Mouse (Mus musculus): ENCODE measurements around the gene Sdc3.

Sdc3 gene

DNA sequence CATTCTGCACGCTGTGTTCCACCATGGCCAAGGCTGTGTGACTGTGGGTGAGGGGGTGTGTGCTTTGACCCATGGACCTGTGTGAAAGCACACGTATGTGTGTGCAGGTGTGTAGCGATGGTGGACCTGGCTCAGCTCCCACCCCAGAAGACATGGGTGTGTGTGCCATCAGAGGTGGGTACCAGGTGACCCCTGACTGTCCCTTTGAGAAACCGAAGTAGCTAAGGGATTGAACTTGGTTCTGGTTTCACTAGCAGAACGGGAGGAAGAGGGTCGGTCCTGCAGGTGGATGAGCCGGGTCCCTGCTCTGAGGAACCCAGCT lies 804 bp downstream of the Sdc3 start:
- no peak for DNase-seq (ENCODE audit: extremely low read depth, low read depth)

GRCm38 (mm10) chr4:130794771-130795170 lies 2.4 kb downstream of the Sdc3 start:
- no peak for DNase-seq (ENCODE audit: extremely low read depth, low read depth)

- DNase-seq (ENCODE audit: extremely low read depth, low read depth), result no peak
Measured at GRCm38 (mm10) chr4:130795970-130796369, 3.6 kb downstream of the Sdc3 start.

GRCm38 (mm10) chr4:130797201-130798051 lies 5.1 kb downstream of the Sdc3 start:
- DNase-seq (ENCODE audit: extremely low read depth, low read depth), result no peak

GRCm38 (mm10) chr4:130798416-130798815 lies 6.1 kb downstream of the Sdc3 start:
- no peak for DNase-seq (ENCODE audit: extremely low read depth, low read depth)

- no peak for DNase-seq (ENCODE audit: extremely low read depth, low read depth)
Measured at GRCm38 (mm10) chr4:130799118-130799517, 6.8 kb downstream of the Sdc3 start.

DNA sequence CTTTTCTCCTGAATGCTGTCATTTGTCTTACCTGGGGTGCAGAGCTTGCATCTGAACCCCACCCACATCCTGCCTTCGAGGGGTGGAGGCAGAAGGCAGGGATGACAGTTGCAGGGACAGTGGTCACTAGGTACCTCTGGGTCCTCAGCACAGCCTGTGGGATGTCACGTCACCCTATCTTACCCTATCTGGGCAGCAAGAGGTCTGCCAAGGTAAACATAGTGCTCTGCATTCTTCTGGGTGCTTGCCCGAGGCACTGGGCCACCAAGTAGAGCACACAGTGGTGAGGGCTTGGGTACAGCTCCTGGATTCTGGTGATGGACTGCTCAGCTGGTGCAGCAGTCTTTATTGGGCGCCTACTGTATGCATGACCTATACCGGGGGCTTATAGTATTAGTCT lies 7.2 kb downstream of the Sdc3 start:
- no peak for DNase-seq (ENCODE audit: extremely low read depth, low read depth)

- no peak for DNase-seq (ENCODE audit: extremely low read depth, low read depth)
Measured at GRCm38 (mm10) chr4:130800147-130800546, 7.8 kb downstream of the Sdc3 start.

DNA sequence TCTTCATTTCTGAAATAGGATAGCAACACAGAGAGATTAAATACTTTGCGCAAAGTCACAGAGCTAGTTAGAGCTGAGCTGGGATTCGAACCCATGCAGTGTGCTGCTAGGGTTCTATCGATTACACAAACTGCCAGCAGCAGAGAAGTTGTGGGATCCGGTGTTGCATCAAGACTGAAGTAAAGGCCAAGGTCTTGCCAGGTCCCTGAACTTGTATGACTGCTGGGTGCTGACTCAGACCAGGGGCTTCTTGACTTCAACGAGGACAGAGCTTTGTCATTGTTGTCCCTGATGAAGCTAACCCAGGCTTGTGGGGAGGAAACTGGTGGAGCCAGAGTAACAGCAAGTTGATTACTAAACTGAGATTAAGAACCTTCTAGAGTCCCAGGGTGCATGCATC lies 8.9 kb downstream of the Sdc3 start:
- DNase-seq (ENCODE audit: extremely low read depth, low read depth), result no peak

- no peak for DNase-seq (ENCODE audit: extremely low read depth, low read depth)
Measured at GRCm38 (mm10) chr4:130801624-130802329, 9.4 kb downstream of the Sdc3 start.

- DNase-seq (ENCODE audit: extremely low read depth, low read depth), result no peak
Measured at GRCm38 (mm10) chr4:130803591-130803990, 11.3 kb downstream of the Sdc3 start.

GRCm38 (mm10) chr4:130804292-130804691 lies 12.0 kb downstream of the Sdc3 start:
- DNase-seq (ENCODE audit: extremely low read depth, low read depth), result no peak

GRCm38 (mm10) chr4:130804771-130805361 lies 12.5 kb downstream of the Sdc3 start:
- DNase-seq (ENCODE audit: extremely low read depth, low read depth), result no peak

GRCm38 (mm10) chr4:130805746-130806145 lies 13.4 kb downstream of the Sdc3 start:
- DNase-seq (ENCODE audit: extremely low read depth, low read depth), result no peak

DNA sequence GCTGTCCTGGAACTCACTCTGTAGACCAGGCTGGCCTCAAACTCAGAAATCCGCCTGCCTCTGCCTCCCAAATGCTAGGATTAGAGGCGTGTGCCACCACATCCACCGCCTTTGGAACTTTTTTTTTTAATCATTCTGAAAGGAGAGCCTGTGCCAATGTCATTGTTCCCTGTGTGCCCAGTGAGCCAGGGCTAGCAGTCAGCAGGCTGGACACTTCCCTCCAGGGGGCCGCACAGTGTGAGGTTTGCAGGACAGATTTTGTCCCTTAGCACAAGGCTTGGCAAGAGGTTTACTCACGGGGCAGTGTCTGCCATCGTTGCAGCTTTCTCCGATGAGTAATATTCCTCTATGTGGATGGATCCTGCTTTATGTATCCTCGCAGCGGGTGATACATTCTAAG lies 14.4 kb downstream of the Sdc3 start:
- no peak for DNase-seq (ENCODE audit: extremely low read depth, low read depth)

DNA sequence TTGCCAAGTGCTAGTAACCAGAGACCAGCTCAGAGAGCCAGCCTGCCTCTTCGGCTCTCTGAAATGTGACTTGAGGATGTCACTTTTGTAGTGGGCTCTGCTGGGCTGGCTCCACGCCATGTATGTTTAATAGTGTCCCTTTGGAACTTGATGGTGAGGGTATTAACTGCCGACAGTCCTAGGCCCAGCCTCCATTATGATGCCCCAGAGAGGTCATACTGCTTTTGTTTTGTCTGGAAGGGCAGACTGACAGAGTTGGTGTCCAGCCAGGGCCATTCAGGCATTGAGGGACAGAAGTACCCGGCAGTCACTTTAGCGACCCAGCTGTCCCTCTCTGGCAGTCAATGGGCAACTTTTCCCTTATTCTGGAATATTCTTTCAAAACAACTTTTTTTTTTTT lies 17.4 kb downstream of the Sdc3 start:
- no peak for DNase-seq (ENCODE audit: extremely low read depth, low read depth)

DNA sequence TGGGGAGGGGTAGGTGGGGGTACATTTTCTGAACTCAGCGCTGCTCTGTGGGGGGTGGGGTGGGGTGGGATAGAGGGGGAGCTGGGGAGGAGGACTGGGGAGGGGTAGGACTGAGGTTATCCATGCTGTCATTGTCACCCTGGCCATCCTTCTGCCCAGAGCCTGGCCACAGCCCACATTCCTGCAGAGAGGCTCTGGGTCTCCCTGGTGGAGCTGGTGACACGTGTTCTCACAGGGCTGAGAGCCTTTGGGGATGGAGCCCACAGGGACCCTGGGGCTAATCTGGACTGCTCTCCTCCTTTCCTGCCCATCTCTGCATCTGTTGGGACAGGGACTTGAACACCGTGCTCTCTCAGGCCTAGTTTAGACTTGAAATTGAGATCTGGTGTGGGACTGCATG lies 18.5 kb downstream of the Sdc3 start:
- DNase-seq (ENCODE audit: extremely low read depth, low read depth), result no peak

DNA sequence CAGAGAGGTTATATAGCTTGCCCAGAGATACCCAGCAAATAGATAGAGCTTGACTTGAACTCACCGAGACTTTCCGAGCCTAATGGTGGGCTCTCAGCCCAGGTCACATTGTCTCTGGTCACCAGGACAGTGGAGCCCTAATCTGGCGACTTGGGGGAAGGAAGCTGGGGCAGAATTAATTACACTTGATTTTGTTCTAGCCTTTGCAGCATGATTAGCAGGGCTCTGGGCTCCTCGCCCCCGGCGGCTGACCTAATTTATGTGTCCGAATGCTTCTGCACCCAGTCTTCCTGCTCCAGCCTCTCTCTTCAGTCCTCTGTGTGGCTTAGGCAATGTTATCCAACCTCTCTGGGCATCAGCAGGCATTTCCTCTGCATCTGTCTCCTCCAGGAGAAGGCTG lies 19.0 kb downstream of the Sdc3 start:
- DNase-seq (ENCODE audit: extremely low read depth, low read depth), result no peak

GRCm38 (mm10) chr4:130813958-130814357 lies 21.6 kb downstream of the Sdc3 start:
- no peak for DNase-seq (ENCODE audit: extremely low read depth, low read depth)

- DNase-seq (ENCODE audit: extremely low read depth, low read depth), result no peak
Measured at GRCm38 (mm10) chr4:130814742-130815330, 22.5 kb downstream of the Sdc3 start.

GRCm38 (mm10) chr4:130815860-130816259 lies 23.5 kb downstream of the Sdc3 start:
- DNase-seq (ENCODE audit: extremely low read depth, low read depth), result no peak

DNA sequence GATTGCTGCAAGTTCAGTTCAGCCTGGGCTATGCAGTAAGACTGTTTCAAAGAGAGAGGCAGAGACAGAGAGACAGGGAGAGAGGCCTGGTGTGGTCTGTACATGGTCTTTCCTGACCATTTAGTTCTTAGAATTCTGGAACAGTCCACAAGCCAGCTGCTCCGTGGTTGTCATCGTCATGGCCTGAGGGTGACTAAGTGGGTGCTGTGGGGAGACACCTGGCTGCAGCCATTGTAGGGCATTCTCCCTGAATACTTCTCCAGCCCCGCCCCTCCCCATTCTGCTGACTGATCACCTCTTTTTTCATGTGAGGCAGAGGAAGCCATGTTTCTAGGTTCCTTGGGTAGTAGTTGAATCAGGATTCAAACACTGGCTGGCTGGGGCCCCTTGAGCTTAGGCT lies 27.5 kb downstream of the Sdc3 start:
- DNase-seq (ENCODE audit: extremely low read depth, low read depth), result no peak

Data from MEL-GATA-1-ER (cell line).